Mouse (Mus musculus) olfactory bulb, adult 2 months (tissue): Measurements from ENCODE around the gene Ifnar1.

Experiments used
- CTCF ChIP-seq: fragments of 200-500 bp; IDR thresholded peaks from 2 replicates; pipeline ENCODE4 v1.5.1; 2012; ENCODE audit warnings: low read depth, mild to moderate bottlenecking, low read length, moderate library complexity; ENCODE audit not compliant: insufficient read depth
- POLR2A ChIP-seq: fragments of 200-500 bp; IDR thresholded peaks from 2 replicates; pipeline ENCODE4 v1.6.1; 2012; ENCODE audit warnings: mild to moderate bottlenecking, low read depth, low read length, moderate library complexity; ENCODE audit not compliant: insufficient read depth

- TF ChIP-seq POLR2A (no peak), CTCF (no peak)
Observed at GRCm38 (mm10) chr16:91538051-91538450, 53.0 kb downstream of the Ifnar1 start.
